Mouse (Mus musculus) ES-CJ7 (cell line): Measurements from ENCODE around the gene Lin52.

ENCODE experiments used
- DNase-seq: peaks from one replicate; pipeline ENCODE4 v3.0.0; 2011; ENCODE audit warnings: low read depth, low spot score

Gene Lin52

DNA sequence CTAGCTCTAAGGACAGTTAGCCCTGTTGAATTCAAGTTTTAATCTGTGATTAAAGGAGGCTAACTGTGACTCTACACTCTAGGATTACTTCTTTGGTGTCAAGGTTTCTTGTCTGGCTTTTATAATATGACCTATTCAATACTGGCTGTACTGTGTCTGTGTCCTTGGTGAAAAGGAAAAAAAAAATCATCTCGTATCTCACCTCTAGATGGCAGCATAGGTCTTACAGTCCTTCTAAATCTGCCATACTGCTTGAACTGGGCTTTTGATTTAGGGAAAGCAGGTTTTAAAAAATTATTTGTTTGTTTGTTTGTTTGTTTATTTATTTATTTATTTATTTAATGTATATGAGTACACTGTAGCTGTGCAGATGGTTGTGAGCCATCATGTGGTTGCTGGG lies 17.5 kb downstream of the Lin52 start:
- DNase-seq: peak; percentile 51

DNA sequence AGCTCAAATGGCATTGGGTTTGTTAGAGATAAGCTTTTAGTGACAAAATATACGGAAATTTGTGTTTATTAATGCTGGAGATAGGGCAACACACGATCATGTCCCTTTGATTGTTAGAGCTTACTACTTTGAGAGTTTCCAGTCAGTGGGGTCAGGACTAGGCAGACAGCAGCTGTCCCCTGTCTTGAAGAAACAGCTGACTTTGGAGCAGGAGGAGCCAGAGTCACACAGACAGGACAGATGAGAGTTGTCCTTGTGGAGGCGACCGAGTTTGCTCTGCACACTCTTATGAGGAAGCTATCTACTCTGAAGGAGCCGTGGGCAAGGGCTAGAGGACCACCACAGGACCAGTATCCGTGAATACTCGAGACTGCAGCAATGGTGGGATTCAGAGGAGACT lies 27.7 kb downstream of the Lin52 start:
- DNase-seq: no peak

DNA sequence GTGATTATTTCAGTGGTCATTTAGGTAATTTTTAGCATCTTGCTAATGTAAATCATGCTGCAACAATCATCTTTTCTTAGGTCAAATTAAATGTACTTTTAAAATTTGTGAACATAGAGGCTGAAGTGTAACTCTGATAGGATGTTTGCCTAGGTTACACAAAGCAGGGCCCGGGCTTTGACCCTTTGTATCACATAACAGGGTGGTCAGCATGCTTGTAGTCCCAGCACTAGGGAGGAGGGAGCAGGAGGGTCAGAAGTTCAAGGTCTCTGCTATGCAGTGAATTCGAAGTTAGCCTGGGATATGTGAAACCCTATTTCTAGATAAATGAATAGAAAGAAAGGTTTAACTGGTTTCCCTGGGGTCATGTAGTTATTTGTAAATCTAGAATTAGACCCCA lies 30.0 kb downstream of the Lin52 start:
- no peak for DNase-seq

DNA sequence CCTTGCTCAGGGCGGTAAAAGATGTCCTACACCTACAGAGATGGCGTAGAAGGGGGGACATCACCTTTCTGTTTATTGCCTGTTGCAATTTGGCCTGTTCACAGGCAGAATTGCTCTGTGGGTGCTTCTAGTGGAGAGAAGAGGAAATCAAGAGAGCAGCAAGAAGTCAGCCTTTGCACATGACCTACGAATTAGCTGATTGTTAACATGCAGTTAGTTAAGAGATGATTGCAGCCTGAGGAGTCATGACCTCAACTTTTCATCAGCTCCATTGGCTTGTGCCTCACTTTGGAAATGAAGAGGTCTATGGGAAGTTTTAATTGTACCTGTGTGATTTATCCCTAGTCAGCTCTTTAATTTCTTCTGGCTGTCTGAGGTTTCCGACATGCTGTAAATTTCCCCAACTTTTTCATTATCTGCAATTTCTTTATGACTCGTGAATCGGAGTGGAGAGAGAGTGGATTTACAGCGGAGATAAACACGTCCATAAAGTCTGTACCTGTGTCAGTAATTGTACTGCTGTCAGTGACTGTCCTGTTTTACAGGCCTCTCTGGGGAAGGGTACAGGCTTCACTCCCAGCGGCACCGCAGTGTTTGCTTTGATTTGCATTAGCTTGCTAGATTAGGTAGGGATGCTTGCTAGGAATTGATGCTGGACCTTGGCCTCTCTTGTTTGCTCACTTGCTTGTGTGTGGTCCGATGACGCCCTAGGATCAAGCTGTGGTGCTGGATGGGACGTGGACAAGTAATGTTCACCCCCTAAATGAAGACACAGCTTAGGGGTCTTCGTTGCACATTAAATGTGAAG lies 31.8 kb downstream of the Lin52 start:
- DNase-seq: no peak

DNA sequence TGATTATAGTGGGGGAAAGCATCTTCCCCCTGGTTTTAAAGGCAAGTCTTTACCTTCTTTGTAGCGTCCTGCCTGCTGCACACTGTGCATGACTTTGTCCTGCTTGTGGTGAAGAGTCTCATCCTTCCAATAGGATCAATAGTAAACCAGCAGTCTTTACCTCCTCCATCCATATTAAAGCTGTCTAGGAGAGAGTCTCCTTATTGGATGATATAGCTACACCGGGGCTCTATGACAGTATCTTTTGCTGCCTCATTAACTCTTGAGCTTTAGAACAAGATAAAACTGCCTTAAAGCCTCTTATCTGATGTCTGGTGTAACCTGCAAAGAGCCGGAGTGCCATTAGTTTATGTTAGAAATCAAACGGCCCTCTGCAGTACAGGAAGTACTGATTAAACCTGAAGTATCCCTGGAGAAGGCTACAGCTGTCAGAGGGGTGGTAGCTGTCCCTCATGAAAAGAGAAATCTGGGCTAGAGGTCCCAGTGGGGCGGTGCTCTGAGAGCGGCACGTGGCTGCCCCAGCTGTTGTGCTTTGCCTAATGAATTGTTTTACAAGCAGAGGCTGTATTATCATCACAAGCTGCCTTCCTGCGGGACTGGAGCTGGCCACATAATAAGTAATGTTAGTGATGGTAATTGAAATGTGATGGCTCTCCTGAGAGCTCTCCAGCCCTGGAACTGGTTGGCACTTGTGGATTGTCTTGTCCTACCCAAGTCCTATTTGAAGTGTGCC lies 36.3 kb downstream of the Lin52 start:
- DNase-seq: no peak

DNA sequence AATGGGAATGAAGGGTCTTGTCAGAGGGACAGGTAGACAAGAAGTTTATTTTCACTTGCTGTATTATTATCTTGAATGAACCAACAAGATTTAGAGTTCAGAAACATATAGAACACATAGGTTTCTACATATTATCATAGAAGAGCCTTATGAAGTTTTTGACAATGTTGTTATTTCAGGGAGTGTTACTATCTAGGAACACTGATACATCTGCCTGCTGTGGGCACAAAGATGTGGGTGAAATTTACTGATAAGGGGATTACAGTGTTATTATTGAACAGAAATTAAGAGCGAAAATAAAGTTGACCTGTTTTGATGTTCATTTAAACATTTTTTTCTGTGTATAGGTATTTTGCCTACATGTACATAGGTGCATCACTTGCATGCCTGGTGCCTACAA lies 45.6 kb downstream of the Lin52 start:
- no peak for DNase-seq

DNA sequence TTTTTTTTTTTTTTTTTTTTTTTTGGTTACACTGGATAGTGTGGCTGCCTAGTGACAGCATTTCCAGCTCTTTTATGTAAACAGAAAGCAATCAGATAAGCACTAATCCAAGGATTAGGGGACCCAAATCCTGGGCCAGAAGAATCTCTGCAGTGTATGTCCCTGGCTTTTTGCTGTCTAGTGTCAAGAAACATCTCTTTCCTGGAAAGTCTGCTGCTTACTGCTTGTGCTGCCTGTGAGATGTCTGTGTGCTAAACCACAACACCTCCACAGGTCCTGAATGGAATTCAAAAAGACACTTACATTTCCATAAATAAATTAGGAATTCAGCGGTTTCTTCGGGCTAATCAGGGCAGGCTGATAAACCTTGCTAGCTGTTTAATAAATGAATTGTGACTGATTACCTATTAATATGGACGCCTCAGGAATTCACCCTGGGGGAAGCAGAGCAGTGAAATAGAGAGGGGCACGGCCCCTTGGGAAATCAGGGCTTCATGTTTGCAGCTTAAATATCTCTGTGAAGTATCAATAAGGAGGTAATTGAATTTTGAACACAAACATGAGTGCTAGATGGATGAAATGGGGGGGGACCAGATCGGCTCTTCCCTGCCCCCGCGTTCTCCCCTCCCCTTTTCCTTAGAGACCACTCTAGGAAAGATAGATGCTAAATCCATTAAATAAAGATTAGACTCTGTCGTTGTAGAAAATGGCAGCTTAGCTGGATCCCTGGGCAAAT lies 49.5 kb downstream of the Lin52 start:
- DNase-seq: no peak

DNA sequence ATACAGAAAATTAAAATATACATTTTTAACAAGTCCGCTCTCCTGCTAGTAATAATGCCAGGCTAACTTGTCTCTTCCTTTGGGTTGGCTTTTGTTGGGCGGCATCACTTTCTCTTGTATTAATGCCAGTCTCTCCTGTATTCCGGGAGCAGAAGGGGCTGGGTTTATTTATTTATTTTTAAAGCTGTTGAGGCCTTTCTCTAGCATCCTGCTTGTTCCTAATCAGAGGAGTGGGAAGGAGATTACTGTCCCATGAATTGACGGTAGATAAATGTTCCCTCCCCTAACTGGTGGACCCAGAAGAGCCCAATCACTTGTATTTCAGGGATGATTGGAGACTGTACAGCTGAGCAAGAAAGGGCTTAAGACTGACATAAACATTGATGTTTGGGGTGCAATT lies 50.1 kb downstream of the Lin52 start:
- no peak for DNase-seq

DNA sequence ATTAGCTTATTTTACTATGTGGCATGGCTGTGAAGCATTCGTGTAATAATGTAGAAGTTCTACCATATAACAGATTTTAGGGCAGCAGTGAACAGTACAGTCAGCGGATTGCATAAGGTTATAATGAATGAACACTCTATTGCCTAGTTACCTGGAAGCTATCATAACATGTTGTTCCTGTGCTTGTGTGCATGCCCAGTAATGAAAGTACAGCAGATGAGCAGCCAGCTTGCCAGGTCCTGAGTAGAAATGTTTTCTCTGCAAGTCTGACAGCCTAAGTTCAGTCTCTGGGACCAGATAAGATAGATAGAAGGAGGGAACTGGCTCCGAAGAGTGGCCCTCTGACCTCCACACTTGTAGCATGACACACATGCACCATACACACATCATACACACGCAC lies 55.6 kb downstream of the Lin52 start:
- no peak for DNase-seq

DNA sequence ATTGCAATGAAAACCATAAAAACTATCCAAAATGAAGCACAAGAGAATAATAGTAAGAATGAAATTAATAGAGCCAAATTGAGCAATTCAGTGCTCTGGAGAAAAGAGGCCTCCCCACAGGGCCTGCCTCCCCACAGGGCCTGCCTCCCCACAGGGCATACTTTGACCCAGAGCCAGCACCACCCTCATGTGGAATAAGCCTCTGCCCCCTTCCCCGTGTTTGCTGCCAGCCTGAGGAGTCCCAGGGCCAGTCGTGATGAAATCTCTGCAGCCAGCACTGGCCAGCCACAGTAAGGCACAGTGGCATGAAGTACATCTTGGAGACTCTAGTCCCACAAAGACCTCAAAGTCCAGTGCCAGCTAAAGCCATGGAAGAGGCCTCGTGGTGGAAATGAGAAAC lies 60.8 kb downstream of the Lin52 start:
- DNase-seq: no peak

DNA sequence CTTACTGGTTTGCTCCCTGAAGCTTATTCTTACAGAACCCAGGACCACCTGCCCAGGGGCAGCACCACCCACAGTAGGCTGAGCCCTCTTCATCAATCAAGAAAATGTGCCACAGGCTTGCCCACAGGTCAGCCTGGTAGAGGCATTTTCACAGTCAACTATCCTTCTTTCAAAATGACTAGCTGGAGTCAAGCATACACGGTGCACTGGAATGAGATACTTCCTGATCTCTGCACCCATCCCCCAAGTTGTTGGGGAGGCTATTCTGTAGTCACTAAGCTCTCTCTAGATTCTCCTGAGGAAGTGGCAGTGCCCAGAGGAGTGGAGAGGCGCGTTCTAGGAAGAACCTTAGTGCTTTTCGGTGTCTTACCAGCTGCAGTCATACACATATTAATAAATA lies 64.3 kb downstream of the Lin52 start:
- DNase-seq: no peak

DNA sequence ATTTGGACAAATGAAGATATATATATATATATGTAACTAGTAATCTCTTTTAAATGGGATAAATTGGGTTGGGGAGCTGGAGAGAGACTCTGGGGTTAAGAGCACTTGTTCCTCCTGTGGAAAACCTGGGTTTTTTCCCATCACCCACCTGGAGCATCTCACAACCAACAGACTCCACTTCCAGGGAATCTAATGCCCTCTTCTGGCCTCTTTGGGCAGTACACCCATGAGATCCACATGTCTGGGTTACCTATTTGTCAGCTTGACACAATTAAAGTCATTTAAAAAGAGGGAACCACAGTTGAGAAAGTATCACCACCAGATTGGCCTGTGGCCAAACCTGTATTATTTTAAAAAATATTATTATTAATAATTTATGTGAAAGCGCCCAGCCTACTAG lies 65.4 kb downstream of the Lin52 start:
- peak; percentile 64 for DNase-seq

DNA sequence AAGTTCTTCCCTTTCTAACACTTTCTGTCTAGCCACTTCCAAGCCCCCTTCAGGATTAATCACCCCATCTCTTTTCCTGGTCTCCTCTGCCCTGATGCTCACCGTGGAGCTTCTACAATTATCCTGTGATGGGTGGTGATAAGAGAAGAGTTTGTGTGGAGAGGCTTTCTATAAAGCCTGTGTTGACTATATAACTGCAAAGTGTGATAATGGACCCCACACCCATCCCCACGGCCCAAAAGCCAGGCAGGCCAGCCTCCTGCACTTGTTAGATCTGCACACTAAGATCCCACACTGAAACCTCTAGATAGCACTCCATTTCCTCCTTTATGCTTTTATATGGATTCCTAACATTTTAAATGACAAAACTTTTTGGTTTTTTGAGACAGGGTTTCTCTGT lies 66.8 kb downstream of the Lin52 start:
- DNase-seq: no peak

DNA sequence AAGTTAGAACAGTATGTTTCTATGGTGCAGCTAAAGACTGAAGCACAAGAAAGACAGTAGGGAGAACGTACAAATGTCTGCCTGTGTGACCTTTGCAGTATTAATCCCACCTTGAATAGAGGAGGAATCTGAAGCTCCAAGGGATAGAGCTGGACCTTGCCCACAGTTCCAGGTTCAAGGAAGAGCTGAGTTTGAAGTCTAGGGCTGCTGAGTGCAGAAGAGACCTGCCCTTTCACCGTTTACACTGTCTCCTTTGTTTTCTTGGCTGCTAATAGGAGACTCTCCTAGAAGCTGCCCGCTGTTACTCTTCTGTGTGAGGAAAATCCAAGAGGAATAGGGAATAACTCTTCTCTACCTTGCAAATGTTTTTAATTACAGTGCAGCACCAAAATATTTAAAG lies 72.5 kb downstream of the Lin52 start:
- DNase-seq: no peak

DNA sequence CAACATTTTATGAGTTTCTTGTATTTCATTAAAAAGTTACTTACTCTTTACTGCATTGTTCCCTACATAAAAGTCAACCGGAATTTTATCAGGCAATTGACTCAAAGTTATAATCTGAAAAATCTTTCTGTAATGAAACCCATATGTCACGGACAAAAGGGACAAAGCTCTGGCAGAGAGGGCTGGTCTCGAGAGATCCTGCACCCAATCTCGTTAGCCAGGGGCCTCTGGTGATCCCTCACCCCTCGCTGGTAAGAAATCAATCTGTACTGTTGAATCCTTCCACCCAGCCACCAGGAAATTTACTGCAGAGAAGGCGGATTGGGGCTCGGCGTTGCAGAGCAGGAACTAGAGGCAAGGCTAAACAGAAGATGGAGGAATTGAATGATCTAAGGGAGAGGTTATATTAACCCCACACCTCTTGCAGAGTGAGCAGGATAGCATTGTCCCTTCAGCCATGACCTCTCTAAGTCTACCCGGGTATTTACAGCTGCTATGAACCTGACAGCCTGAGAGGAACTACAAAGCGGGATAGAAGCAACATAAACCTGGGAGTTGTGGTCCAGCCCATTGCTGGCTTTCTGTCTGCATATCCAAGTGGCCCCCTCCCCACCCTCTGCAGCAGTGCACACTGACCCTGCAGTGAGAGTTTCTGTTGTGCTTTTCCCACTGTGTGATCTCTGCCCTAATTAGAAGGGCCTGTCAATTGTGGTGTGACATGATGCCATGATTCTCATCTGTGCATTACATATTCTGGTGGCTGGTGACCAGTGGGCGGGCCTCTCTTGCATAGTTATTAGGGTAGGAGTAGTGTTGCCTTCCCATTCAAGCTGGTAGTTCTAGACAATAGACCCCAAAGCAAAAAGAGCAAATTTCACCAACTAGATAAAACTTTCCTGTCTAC lies 73.2 kb downstream of the Lin52 start:
- DNase-seq: no peak

DNA sequence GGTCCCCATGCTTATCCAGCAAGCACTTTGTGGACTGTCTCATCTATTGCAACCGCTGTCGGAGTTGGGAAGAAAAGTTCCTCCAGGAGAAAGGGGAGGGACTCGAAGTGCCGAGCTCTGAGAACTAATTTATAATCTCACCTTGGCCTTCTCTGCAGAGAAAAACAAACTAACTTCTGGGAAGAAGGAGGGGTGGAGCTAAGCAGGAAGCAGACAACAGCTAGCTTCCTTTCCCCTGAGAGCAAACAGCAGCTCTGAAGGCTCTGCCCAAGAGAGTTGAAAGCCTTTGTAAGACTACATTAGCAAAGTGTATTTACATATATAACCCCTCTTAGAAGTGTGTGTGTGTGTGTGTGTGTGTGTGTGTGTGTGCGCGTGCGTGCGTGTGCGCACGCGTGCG lies 74.2 kb downstream of the Lin52 start:
- DNase-seq: no peak

DNA sequence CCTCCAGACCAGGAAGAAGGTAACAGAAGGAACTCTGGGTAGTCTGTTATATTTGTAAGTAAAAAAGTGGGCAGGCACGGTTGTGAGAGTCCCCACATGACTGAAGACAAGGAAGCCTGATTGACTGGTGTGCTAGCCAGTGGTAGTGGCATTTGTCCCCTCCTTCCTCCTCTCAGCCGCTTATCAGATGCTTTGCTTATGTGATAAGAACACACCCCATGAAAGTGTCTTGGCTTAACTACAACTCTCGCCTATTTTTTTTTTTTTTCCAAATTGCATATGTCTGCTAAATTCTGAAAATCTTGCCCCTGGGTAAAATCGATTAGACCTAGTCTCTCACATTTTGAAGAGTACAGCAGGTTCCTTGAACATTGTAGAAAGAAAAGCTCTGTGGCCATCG lies 79.2 kb downstream of the Lin52 start:
- DNase-seq: no peak

DNA sequence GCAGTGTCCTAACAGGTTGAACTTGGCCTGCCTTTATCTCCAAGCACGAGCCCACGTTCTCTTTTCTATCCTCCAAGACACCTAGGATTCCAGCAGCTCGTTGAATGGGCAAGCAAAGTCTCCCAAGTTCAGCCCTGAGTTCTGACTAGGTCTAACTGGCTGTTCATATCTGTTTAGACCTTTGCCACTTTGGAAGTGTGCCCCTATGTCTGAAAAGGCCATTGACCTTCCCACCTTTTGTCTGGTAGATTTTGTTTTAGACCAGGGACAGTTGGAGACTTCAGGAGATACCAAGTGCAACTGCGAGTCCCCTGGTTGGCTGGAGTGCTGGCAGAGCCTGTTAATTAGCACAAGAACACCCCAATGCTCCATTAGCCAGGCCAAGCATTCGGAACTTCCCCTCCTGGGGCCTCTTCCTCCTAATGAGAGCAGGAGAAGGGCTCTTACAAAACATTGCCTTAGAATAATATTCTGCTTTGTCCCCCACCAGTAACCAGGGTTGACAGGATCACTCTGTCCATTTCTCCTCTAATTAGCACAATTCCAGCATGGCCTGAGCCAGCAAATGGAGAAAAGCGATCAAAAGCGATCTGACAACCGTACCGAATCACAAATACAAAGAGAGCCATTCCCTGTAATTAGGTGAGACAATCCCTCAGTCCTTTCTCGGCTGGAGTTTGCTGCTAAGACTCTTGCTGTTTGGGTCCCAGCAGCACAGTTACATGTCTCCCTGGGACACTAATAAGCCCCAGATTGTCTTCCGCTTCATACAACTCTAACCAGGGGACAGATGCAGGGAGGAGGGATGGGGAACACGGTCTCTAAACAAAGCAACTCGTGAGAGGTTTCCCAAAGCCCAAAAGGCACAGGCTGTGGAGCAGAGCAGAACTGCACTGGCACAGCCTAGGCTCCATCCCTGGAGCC lies 80.9 kb downstream of the Lin52 start:
- no peak for DNase-seq

DNA sequence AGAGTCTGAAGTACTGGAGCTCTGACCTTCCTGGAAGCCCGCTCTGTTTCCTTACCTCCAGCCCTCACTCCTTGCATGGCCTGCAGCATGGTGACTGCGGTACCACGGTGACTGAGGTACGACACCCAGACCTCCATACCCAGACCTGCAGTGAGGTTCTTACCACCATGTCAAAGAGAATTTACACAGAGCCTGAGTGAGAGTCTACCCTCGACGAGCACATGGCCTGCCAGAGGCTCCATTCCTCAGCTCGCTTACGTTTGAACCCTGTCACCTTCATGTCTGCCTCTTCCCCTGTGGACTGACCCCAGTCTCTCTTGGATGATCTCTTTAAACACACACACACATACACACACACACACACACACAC lies 81.6 kb downstream of the Lin52 start:
- no peak for DNase-seq

DNA sequence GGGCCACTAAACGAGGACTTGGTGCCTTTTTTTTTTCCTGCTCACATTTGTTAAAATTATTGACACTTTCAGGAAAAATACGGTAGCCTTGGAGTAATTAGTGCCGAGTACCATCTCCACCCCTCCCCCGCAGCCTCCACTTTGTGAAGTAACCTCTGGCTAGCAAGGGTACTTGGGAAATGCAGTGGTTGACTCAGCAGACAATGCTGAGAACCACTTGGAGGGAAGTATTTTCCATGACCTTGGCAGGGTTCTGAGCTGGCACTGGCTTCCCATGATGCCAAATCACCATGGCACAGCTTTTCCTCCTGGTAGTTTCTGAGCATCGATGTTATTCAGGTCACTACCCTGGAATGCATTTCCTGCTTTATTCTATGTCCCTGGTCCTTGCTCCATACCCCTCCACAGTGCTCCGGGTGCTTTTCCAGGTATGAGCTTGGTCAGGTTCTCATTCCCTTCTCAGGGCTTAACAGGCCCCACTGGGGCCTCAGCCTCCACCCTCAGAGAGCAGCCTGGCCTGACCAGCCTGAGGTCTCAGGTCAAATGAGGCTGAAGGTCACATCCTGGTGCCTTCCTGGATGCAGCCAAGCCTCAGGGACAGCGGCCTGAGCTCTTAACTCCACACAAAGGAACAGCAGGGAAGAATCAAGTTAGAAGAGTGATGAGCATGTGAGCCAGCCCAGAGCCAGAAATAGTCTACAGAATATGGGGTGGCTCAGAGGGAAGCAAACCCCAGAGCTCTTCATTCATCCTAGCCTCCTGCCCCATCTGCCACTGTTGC lies 82.7 kb downstream of the Lin52 start:
- DNase-seq: peak; percentile 77
